Mouse (Mus musculus) lung, adult 18-20 months (tissue): Measurements from ENCODE around the gene Gtf2i.

Source experiments
- DNase-seq, 2 experiments: peaks; one replicate each; pipeline ENCODE4 v3.0.0; 2022; ENCODE audit warnings: mixed read lengths in 2 of 2

Gene Gtf2i

GRCm38 (mm10) chr5:134237936-134238760, 76.4 kb downstream of the Gtf2i start:
- no peak for DNase-seq

- DNase-seq: no peak
Measured at GRCm38 (mm10) chr5:134237508-134237907, 77.1 kb downstream of the Gtf2i start.

- peak; percentile 69 to 77 for DNase-seq
Measured at GRCm38 (mm10) chr5:134236796-134237195, 77.8 kb downstream of the Gtf2i start.

- no peak for DNase-seq
Measured at GRCm38 (mm10) chr5:134236241-134236640, 78.3 kb downstream of the Gtf2i start.

GRCm38 (mm10) chr5:134235111-134235510, 79.4 kb downstream of the Gtf2i start:
- peak; percentile 37 to 46 for DNase-seq

- DNase-seq: no peak
Measured at GRCm38 (mm10) chr5:134234205-134234604, 80.4 kb downstream of the Gtf2i start.

GRCm38 (mm10) chr5:134233244-134233651, 81.3 kb downstream of the Gtf2i start:
- no peak for DNase-seq

- peak; percentile 82 to 86 for DNase-seq
Measured at GRCm38 (mm10) chr5:134232568-134232967, 82.0 kb downstream of the Gtf2i start.

GRCm38 (mm10) chr5:134232111-134232510, 82.4 kb downstream of the Gtf2i start:
- peak; percentile 83 to 89 for DNase-seq

GRCm38 (mm10) chr5:134231376-134231775, 83.2 kb downstream of the Gtf2i start:
- peak; percentile 54 to 56 for DNase-seq

- peak; percentile 59 to 67 for DNase-seq
Measured at GRCm38 (mm10) chr5:134229391-134229790, 85.2 kb downstream of the Gtf2i start, which contains the start of gene Ncf1. Gene Ncf1 (minus strand): TSS chr5:134229625.

GRCm38 (mm10) chr5:134228249-134228638, 86.3 kb downstream of the Gtf2i start:
- peak; percentile 44 to 61 for DNase-seq

GRCm38 (mm10) chr5:134227574-134228248, 86.8 kb downstream of the Gtf2i start:
- no peak for DNase-seq

- no peak for DNase-seq
Measured at GRCm38 (mm10) chr5:134226946-134227345, 87.6 kb downstream of the Gtf2i start.

GRCm38 (mm10) chr5:134225110-134225901, 89.3 kb downstream of the Gtf2i start:
- DNase-seq: no peak

- DNase-seq: no peak
Measured at GRCm38 (mm10) chr5:134221708-134222150, 92.8 kb downstream of the Gtf2i start.

- peak in 1 of 2 experiments; percentile 67 for DNase-seq
Measured at GRCm38 (mm10) chr5:134221278-134221677, 93.3 kb downstream of the Gtf2i start.

- DNase-seq: no peak
Measured at GRCm38 (mm10) chr5:134217900-134218299, 96.7 kb downstream of the Gtf2i start.

GRCm38 (mm10) chr5:134214021-134214806, 100.3 kb downstream of the Gtf2i start:
- DNase-seq: no peak

GRCm38 (mm10) chr5:134209931-134210554, 104.5 kb downstream of the Gtf2i start:
- DNase-seq: peak; percentile 77 to 83

GRCm38 (mm10) chr5:134206721-134207120, 107.8 kb downstream of the Gtf2i start:
- no peak for DNase-seq

GRCm38 (mm10) chr5:134193664-134194063, 120.9 kb downstream of the Gtf2i start:
- no peak for DNase-seq
